ENCODE assay signal across 8 mouse cellular contexts in genomic region chr12:4906951-4907906, GRCm38 (mm10). TPM values are rescaled to one million over a fixed set of nuclear protein-coding genes. Genes with fewer than 3 reads are reported as not detected.
DNase-seq lines count a peak whose midpoint lies in the region; ATAC-seq and TF ChIP-seq lines count a peak whose summit lies in the region.

Gene Ubxn2a, minus strand, starts transcription at chr12:4907705.

- peak within 1 kb of the TSS; percentile 73 for H3K4me2 ChIP-seq in embryonic facial prominence, embryonic 15.5 days (replicated peaks)
- peak within 1 kb of the TSS; percentile 78 for H3K4me2 ChIP-seq in limb, embryonic 14.5 days (replicated peaks; ENCODE audit: low read depth, low read length, severe bottlenecking)
- H3K4me2 ChIP-seq in midbrain, postnatal 0 days (ENCODE audit: low read depth, low read length, poor library complexity, severe bottlenecking), result peak within 1 kb of the TSS; percentile 73

- no peaks in the 10 kb centered on the region; the same call in 1 of the 2 replicates for H3K4me1 ChIP-seq in bone marrow, adult 2 months (ENCODE audit: control insufficient read depth, insufficient read depth, low read length)
- H3K4me1 ChIP-seq in embryonic facial prominence, embryonic 15.5 days, result no peaks in the 10 kb centered on the region
- no peaks in the 10 kb centered on the region for H3K4me1 ChIP-seq in limb, embryonic 14.5 days (ENCODE audit: control insufficient read depth, insufficient read depth, low read length)
- H3K4me1 ChIP-seq in midbrain, postnatal 0 days (ENCODE audit: insufficient read depth, low read length), result no peaks in the 10 kb centered on the region

- H3K27me3 ChIP-seq in embryonic facial prominence, embryonic 15.5 days, result no peaks in the 10 kb centered on the region
- H3K27me3 ChIP-seq in limb, embryonic 14.5 days (ENCODE audit: control insufficient read depth, insufficient read depth, low read length), result no peaks in the 10 kb centered on the region
- no peaks in the 10 kb centered on the region for H3K27me3 ChIP-seq in midbrain, postnatal 0 days (ENCODE audit: insufficient read depth, low read length)

- no peaks in the 10 kb centered on the region for H3K9me3 ChIP-seq in embryonic facial prominence, embryonic 15.5 days (replicated peaks)
- no peaks in the 10 kb centered on the region for H3K9me3 ChIP-seq in limb, embryonic 14.5 days (ENCODE audit: control insufficient read depth, low read length)
- no peaks in the 10 kb centered on the region for H3K9me3 ChIP-seq in midbrain, postnatal 0 days (ENCODE audit: low read length)

- no peaks in the 10 kb centered on the region for H3K36me3 ChIP-seq in embryonic facial prominence, embryonic 15.5 days
- no peaks in the 10 kb centered on the region for H3K36me3 ChIP-seq in limb, embryonic 14.5 days (ENCODE audit: control insufficient read depth, insufficient read depth, low read length)
- H3K36me3 ChIP-seq in midbrain, postnatal 0 days (ENCODE audit: insufficient read depth, low read length), result no peaks in the 10 kb centered on the region

- H3K4me3 ChIP-seq in bone marrow, adult 2 months (replicated peaks; ENCODE audit: control insufficient read depth, low read depth, low read length), result peak within 1 kb of the TSS; percentile 72
- H3K4me3 ChIP-seq in embryonic facial prominence, embryonic 15.5 days (replicated peaks), result peak within 1 kb of the TSS; percentile 70
- peak within 1 kb of the TSS; percentile 76 for H3K4me3 ChIP-seq in limb, embryonic 14.5 days (replicated peaks; ENCODE audit: low read length)
- peak within 1 kb of the TSS; percentile 73 for H3K4me3 ChIP-seq in midbrain, postnatal 0 days (ENCODE audit: low read depth, low read length)

- peak; percentile 61; the same call in 1 of the 2 replicates for TF ChIP-seq POLR2A in bone marrow, adult 2 months (IDR thresholded peaks at IDR 0.05; ENCODE audit: borderline replicate concordance, control insufficient read depth, low read depth, low read length)
- TF ChIP-seq POLR2A in limb, embryonic 14.5 days (IDR thresholded peaks at IDR 0.05; ENCODE audit: borderline replicate concordance, extremely low read depth, insufficient read depth, insufficient read length), result peak; percentile 85; the same call in 1 of the 2 replicates

- peak; percentile 94 for ATAC-seq in embryonic facial prominence, embryonic 15.5 days (ENCODE audit: insufficient number of reproducible peaks, low FRiP score, low TSS enrichment, low read depth)
- peak; percentile 92 for ATAC-seq in limb, embryonic 14.5 days (ENCODE audit: low FRiP score, low read depth)
- peak; percentile 94 for ATAC-seq in midbrain, postnatal 0 days (ENCODE audit: low FRiP score)

- under 1% methylated on average over 123 of the region's 125 CpGs for WGBS in bone marrow, adult 2 months
- under 1% methylated on average over 125 of the region's 125 CpGs for WGBS in embryonic facial prominence, embryonic 15.5 days
- WGBS in limb, embryonic 14.5 days, result under 1% methylated on average over 107 of the region's 125 CpGs
- under 1% methylated on average over 103 of the region's 125 CpGs for WGBS in midbrain, postnatal 0 days

- DNase-seq in 416B (ENCODE audit: low read depth), result peak; percentile 88
- DNase-seq in heart, adult 8-10 months (ENCODE audit: low spot score), result peak; percentile 92
- peak; percentile 96 for DNase-seq in kidney, adult 9 months
- peak; percentile 93 for DNase-seq in limb, embryonic 14.5 days (ENCODE audit: low spot score)
- DNase-seq in midbrain, postnatal 0 days (ENCODE audit: low spot score), result peak; percentile 97
- peak; percentile 93 to 94 for DNase-seq in spleen, postnatal 36 days (ENCODE audit: low spot score in 2 of 2)

- no peak for TF ChIP-seq CTCF in bone marrow, adult 2 months (IDR thresholded peaks at IDR 0.05; ENCODE audit: control insufficient read depth, insufficient read depth, low read length)
- peak; percentile 52 for TF ChIP-seq CTCF in midbrain, postnatal 0 days (IDR thresholded peaks at IDR 0.05)

- H3K9ac ChIP-seq in embryonic facial prominence, embryonic 15.5 days, result peak within 1 kb of the TSS; percentile 59
- peak within 1 kb of the TSS; percentile 84 for H3K9ac ChIP-seq in limb, embryonic 14.5 days (ENCODE audit: low read depth, low read length, severe bottlenecking)
- peak within 1 kb of the TSS; percentile 76 for H3K9ac ChIP-seq in midbrain, postnatal 0 days (replicated peaks; ENCODE audit: low read length, poor library complexity, severe bottlenecking)

- H3K27ac ChIP-seq in bone marrow, adult 2 months (ENCODE audit: control insufficient read depth, insufficient read depth, low read depth, low read length, poor library complexity), result peak within 1 kb of the TSS; percentile 99
- H3K27ac ChIP-seq in embryonic facial prominence, embryonic 15.5 days (replicated peaks), result peak within 1 kb of the TSS; percentile 85
- H3K27ac ChIP-seq in limb, embryonic 14.5 days (replicated peaks; ENCODE audit: low read depth, low read length), result peak within 1 kb of the TSS; percentile 80
- H3K27ac ChIP-seq in midbrain, postnatal 0 days (ENCODE audit: low read depth, low read length), result peak within 1 kb of the TSS; percentile 88

RNA-seq across cellular contexts. Expression of gene Ubxn2a, which starts in this region (rescaled TPM):
- 13.5 and 14.4 TPM in 2 replicates for polyA plus RNA-seq in bone marrow, adult 2 months (2011; ENCODE audit: insufficient read depth, insufficient read length, low replicate concordance, missing spikeins)
- polyA plus RNA-seq in embryonic facial prominence, embryonic 15.5 days (2015; fragmentation: Nextera tagmentation; extraction: Ambion mirVana), result 24.7 and 28.0 TPM in 2 replicates
- total RNA-seq in heart, adult 8-10 months (2022), result 10 to 100 TPM; 69.2 to 77.6 (median 75.9) TPM
- polyA plus RNA-seq in limb, embryonic 14.5 days (2012; rRNA removed), result 4.6 and 5.8 TPM in 2 replicates
- 18.2 and 22.9 TPM in 2 replicates for polyA plus RNA-seq in limb, embryonic 14.5 days (2014; fragmentation: Nextera tagmentation; extraction: Ambion mirVana)
- 26.6 and 35.1 TPM in 2 replicates for total RNA-seq in midbrain, postnatal 0 days (2014; rRNA removed)
- 36.9 and 40.9 TPM in 2 replicates for polyA plus RNA-seq in midbrain, postnatal 0 days (2015; fragmentation: Nextera tagmentation; extraction: Ambion mirVana)

Comparison
In these comparisons a context has a peak if more than half of its experiments do, and no peak if none do; other contexts are left out.
1. Peak in every context shown above with its lines: DNase-seq, ATAC-seq, H3K4me3 ChIP-seq and H3K27ac ChIP-seq.